Mouse (Mus musculus): ENCODE results near the gene Zdhhc11.

DNA sequence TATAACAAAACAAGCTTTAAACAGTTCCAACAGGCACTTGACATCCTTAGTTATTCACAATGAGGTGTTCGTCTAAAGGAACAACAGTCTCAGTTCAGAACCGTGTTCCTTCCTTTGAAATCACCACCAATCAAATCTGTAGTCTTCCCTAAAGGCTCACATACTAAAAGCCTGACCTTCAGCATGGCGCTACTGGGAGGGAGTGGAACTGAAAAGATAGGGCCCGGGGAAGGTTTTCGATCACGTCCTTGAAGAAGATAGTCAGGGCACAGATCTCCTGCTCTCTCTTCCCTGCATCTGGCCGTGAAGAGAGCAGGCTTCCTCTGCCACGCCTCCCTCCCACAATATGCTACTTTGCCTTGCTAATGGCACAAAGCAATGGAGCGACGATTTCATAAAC lies 31.4 kb upstream of the Zdhhc11 start:
- TF ChIP-seq CTCF (IDR thresholded peaks at IDR 0.05): no peak
- TF ChIP-seq EP300 (IDR thresholded peaks at IDR 0.05): no peak

Data from lung, postnatal 0 days (tissue).